Mouse (Mus musculus): ENCODE results near the gene Mcoln2. TPM values are rescaled to one million over a fixed set of nuclear protein-coding genes. Genes with fewer than 3 reads are reported as not detected.
A peak's percentile ranks its signal among the peaks of the same experiment; 100 is the strongest.

Mcoln2 gene
- total RNA-seq, 2 experiments from 2014 or later: 0.47 to 0.54 TPM

DNA sequence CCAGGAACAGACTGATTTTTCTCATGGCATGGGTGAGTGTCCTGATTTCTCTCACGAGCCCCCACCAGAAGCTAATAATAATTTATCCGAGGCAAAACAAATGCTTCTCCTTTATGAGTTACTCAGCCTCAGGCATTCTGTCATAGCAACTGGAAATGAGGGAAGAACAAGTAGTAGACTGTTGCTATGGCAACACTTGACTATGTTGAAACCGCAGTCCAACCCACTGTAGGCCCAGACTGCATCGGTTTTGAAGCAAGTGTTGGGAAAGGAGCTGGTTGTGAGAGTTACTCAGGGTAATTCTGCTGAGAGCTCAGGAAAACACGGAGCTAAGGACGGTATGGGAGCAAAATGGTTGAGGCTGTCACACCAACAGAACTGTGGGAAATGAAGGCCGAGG, 7.1 kb upstream of the Mcoln2 start:
- no peak for DNase-seq (ENCODE audit: low spot score in 2 of 2)

GRCm38 (mm10) chr3:146145501-146145900, 4.1 kb upstream of the Mcoln2 start:
- no peak for DNase-seq (ENCODE audit: low spot score in 2 of 2)

DNA sequence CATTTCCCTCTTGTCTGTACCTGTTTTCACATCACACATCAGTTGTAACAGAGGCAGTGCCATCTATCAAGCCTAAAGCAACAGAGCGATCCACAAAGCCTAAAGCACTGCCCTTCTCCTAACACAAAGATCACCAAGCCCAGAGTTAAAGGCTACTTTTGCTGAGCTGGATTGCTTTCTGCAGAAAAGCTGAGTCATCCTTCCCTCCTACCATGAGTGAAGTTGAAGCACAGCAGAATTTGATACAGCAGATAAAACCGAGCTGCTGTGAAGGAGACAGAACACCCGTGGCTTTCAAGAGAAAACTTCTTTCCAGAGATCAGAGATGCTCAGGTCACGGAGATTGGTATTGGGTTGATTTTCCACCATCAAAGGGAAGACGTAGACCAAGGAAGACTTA, 3.5 kb upstream of the Mcoln2 start:
- no peak for DNase-seq (ENCODE audit: low spot score in 2 of 2)

DNA sequence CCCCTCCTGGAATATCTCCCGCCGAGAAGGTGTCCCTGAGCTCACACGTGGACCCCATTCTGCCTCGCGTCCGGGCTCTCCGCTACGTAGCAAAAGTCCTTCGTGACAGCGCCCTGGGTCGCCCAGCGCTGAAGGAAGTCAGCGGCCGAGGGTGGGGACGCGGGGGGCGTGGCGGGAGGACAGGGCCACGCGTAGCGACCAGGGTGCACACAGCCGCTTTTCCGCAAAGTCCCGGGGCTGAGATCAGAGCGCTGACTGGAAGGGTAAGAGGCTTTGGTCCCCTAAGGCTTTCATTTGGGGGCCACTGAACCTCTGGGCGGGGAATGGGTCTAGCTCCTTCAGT, 396 bp downstream of the Mcoln2 start:
- DNase-seq (ENCODE audit: low spot score in 2 of 2): peak in 1 of 2 experiments; percentile 39

GRCm38 (mm10) chr3:146150560-146150959, 927 bp downstream of the Mcoln2 start:
- DNase-seq (ENCODE audit: low spot score in 2 of 2): no peak

DNA sequence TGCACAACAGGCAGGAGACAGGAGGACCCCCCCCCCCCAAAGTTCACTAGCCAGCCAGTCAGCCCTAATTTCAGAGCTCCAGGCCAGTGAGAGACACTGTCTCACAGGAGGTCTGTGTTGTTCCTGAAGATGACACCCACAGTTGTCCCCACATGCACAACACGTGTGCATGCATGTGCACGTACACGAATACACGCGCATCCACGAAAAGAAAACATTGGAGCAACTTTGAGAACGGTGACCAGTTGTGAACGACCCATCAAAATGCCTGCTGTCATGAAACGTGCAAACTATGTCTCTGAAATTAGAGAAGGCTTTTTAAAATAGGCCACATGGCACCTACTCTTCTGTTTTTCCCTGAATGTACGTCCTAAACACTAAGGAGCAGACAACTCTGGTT, 1.7 kb downstream of the Mcoln2 start:
- DNase-seq (ENCODE audit: low spot score in 2 of 2): no peak

GRCm38 (mm10) chr3:146151755-146152154, 2.1 kb downstream of the Mcoln2 start:
- no peak for DNase-seq (ENCODE audit: low spot score in 2 of 2)

DNA sequence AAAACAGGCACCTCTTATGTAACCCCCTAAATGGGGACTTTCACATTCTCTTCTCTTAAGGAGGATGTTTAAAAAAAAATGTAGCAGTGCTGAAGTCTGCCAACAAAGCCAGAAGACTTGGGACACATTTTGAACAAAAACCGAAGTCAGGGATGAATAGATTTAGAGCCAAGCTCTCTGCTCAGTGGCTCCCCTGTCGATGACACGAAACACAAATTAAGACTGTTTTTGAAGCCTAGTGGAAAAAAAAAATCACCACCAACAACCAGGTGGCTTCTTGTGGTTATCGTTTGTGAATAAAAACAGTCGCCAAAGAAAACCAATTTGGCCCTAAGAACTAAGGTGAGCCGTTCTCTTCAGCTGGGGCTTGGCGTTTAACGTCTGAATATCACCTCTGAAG, 2.7 kb downstream of the Mcoln2 start:
- DNase-seq (ENCODE audit: low spot score in 2 of 2): no peak

GRCm38 (mm10) chr3:146152913-146153312, 3.3 kb downstream of the Mcoln2 start:
- no peak for DNase-seq (ENCODE audit: low spot score in 2 of 2)

DNA sequence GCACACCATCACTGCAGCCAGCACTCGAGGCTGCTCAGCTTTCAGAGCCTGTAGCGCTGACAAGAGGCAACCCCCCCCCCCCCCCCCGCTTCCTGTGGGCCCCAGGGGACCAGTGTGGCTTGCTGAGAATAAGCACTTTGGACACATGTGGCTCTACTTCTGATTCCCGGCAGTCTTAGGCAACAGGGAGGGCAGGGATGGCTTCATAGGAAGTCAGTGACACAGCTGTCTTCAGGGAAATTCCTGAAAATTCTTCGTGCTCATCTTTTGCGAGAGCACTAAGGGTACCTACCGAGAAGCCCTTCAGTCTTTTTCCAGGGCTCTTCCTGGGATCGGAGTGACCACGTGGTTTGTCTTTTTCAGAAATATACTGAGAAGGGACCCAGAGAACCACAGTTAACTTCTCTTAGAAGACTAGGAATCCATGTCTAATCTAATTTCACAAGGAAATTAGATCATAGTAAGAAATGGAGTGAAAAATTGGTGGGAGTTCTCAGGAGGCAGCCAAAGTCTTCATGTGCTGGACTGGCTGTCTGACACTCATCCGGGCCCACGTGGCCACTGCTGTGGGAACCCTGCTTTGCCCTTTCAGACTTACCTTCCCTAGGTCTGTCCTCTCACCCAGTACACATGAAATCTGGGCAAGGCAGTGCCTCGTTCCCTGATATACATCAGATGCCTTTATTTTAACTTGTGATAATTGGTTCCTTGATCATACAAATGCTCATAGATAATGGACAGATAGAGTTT, 4.4 kb downstream of the Mcoln2 start:
- no peak for DNase-seq (ENCODE audit: low spot score in 2 of 2)

- DNase-seq (ENCODE audit: low spot score in 2 of 2): no peak
Observed at GRCm38 (mm10) chr3:146155628-146156576, 6.3 kb downstream of the Mcoln2 start.

- no peak for DNase-seq (ENCODE audit: low spot score in 2 of 2)
Observed at GRCm38 (mm10) chr3:146156811-146157210, 7.2 kb downstream of the Mcoln2 start.

- no peak for DNase-seq (ENCODE audit: low spot score in 2 of 2)
Observed at GRCm38 (mm10) chr3:146158039-146158438, 8.4 kb downstream of the Mcoln2 start.

DNA sequence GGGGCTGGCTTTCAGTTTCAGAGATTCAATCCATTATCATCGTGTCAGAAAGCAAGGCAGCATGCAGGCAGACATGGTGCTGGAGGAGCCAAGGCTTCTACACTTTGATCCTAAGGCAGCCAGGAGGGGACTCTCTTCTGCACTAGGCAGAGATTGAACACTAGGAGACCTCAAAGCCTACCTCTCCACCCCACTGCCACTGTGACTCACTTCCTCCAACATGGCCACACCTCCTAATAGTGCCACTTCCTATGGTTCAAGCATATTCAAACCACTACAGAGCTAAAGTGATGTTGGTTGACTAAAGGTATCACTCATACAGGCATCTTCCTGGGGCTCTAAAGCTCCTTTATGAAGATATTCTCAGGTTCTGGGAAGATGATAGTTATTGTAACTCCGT, 9.7 kb downstream of the Mcoln2 start:
- DNase-seq (ENCODE audit: low spot score in 2 of 2): no peak

GRCm38 (mm10) chr3:146162197-146162596, 12.6 kb downstream of the Mcoln2 start:
- DNase-seq (ENCODE audit: low spot score in 2 of 2): no peak

DNA sequence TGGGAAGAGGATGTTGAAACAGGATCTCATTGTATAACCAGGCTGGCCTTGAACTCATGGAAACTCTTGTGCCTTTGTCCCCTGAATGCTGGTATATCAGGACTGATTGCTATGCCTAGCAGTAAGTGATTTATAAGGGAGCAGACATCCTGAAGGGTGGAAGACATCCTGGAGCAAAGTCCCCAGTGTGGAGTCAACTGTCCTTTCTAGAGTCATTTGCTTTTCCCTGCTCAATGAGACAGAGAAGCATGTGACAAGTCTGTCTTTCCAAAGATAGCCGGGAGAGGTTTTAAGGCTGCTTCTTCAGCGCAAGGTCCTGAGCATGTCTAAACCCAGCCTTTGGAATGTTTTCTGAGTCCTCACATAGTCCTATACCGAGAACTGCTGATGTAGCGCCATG, 19.7 kb downstream of the Mcoln2 start:
- no peak for DNase-seq (ENCODE audit: low spot score in 2 of 2)

GRCm38 (mm10) chr3:146173030-146173429, 23.4 kb downstream of the Mcoln2 start:
- DNase-seq (ENCODE audit: low spot score in 2 of 2): no peak

DNA sequence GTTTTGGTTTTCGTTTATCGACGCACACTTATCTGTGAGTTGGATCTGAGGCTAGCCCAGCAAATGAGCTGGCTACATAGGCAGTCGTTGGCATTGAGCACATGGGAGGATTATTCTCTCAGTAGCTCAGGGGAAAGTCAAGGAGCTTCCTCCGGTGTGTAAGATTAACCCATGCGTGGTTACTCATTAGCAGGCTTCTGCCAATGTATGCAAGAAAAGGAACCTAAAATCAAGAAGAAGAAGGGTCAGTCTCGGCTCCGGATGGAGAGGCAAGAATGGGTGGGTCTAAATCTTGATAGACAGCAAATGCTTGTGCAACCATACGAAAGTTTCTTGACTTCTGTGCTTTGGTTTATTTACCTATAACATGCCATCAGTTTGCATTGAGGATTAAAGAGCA, 24.6 kb downstream of the Mcoln2 start:
- no peak for DNase-seq (ENCODE audit: low spot score in 2 of 2)

DNA sequence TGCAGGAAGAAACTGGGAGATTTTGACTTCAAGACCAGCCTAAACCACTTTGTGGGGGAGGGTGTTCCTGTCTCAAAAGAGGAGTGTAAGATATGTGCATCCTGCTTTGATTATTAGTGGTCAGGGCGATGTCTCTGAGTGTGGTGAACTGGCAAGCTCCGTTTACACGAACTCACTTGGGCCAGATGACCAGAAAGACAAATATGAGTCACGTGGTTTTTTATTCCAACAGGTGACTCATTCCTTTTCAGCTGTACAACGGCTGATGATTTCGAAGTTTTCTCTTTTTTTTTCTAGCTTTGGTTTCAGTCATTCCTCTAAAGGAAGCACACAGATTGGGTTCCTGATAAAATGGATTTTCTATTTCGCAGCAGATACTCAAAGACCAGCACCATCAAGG, 27.7 kb downstream of the Mcoln2 start:
- DNase-seq (ENCODE audit: low spot score in 2 of 2): no peak

DNA sequence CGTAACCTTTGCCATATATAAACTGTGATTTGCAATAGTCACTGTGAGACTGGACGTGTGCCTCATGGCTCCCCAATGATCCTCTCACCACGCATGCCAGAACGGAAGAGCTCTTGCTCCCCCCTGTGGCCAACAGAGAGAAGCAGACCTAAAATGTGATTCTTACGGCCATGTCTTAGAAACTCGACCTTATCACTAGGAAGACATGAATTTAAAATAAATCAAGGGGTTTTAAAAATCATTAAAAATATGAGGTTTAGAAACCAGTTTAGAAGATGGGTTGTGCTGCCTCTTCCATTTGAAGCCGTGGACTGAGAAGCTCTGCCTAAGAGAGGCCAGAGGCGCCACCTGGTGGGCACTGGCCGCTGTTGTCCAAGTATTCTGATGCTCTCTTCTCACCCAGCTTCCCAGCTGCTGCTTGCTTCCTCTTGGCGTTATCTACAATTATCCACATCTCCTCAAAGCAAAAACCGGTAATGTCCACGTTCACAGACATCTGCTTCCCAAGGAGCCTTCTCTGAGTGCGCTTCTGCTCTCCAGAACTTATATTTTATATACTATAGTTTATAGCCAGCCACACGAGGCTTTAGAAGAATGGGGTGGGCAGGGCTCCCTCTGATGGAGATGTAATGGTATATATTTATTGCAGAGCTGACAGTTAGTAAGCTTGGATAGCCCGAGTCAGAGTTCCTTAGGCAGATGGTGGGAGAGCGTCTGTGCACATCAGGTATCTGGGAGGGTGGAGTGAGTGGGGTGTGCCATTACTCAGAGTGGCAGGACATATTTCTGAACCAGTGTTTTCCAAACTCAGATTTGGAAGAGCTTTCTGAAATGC, 28.3 kb downstream of the Mcoln2 start:
- peak; percentile 66 to 81 for DNase-seq (ENCODE audit: low spot score in 2 of 2)

- no peak for DNase-seq (ENCODE audit: low spot score in 2 of 2)
Observed at GRCm38 (mm10) chr3:146180341-146180740, 30.7 kb downstream of the Mcoln2 start.
